Mouse (Mus musculus) heart, postnatal 0 days (tissue): ENCODE results near the gene Stat5a.

ENCODE experiments used
- CTCF ChIP-seq: IDR thresholded peaks from 2 replicates; pipeline ENCODE4 v1.5.1; 2016; ENCODE audit warnings: antibody characterized with exemption, control low read depth, low read depth
- EP300 ChIP-seq: IDR thresholded peaks from 2 replicates; pipeline ENCODE4 v1.6.1; 2016; ENCODE audit warnings: antibody characterized with exemption, low read depth

GRCm38 (mm10) chr11:100879321-100880078 lies 20.3 kb downstream of the Stat5a start:
- TF ChIP-seq CTCF (no peak), EP300 (no peak)
